ENCODE assay signal across 9 mouse cellular contexts in genomic region chr11:96005403-96006271, GRCm38 (mm10). TPM values are rescaled to one million over a fixed set of nuclear protein-coding genes. Genes with fewer than 3 reads are reported as not detected.
DNase-seq lines count a peak whose midpoint lies in the region; ATAC-seq lines count a peak whose summit lies in the region.
"Had no signal": no experiment of that assay in that cellular context is flagged by ENCODE, and none has a peak within 500 bp of the region (broad histone marks: within the 10 kb centered on the region; RNA-seq: fewer than 3 reads in every experiment).

Igf2bp1 (minus strand) TSS chr11:96005940.

- ATAC-seq in kidney, embryonic 14.5 days (ENCODE audit: low FRiP score, low TSS enrichment): peak; percentile 58
- ATAC-seq in forebrain, embryonic 16.5 days: peak; percentile 54
- ATAC-seq in kidney, embryonic 16.5 days (ENCODE audit: low FRiP score, low TSS enrichment): peak; percentile 69
- peak; percentile 54; the same call in 1 of the 2 replicates for ATAC-seq in midbrain, embryonic 16.5 days
- ATAC-seq in frontal cortex, adult (ENCODE audit: low TSS enrichment): no peak

- peak within 1 kb of the TSS; percentile 75 for H3K4me2 ChIP-seq in kidney, embryonic 14.5 days (replicated peaks; ENCODE audit: low read depth, low read length)
- peak within 1 kb of the TSS; percentile 74 for H3K4me2 ChIP-seq in forebrain, embryonic 16.5 days (ENCODE audit: low read length)
- peak within 1 kb of the TSS; percentile 98 for H3K4me2 ChIP-seq in kidney, embryonic 16.5 days (replicated peaks; ENCODE audit: low read depth, low read length)
- H3K4me2 ChIP-seq in midbrain, embryonic 16.5 days (ENCODE audit: low read length): peak within 1 kb of the TSS; percentile 87

- H3K36me3 ChIP-seq in kidney, embryonic 14.5 days (ENCODE audit: control insufficient read depth, insufficient read depth, low read length): no peaks in the 10 kb centered on the region; the same call in 1 of the 2 replicates
- no peaks in the 10 kb centered on the region for H3K36me3 ChIP-seq in forebrain, embryonic 16.5 days (ENCODE audit: control insufficient read depth, insufficient read depth)
- no peaks in the 10 kb centered on the region for H3K36me3 ChIP-seq in kidney, embryonic 16.5 days (ENCODE audit: insufficient read depth, low read length)
- H3K36me3 ChIP-seq in midbrain, embryonic 16.5 days (ENCODE audit: control insufficient read depth, insufficient read depth, low read length): no peaks in the 10 kb centered on the region

- under 1% methylated on average over 68 of the region's 74 CpGs for WGBS in kidney, embryonic 14.5 days
- under 1% methylated on average over 63 of the region's 74 CpGs for WGBS in forebrain, embryonic 16.5 days
- under 1% methylated on average over 61 of the region's 74 CpGs for WGBS in kidney, embryonic 16.5 days
- WGBS in midbrain, embryonic 16.5 days: under 1% methylated on average over 65 of the region's 74 CpGs

- H3K27me3 ChIP-seq in kidney, embryonic 14.5 days (ENCODE audit: control insufficient read depth, insufficient read depth, low read length): no peaks in the 10 kb centered on the region
- H3K27me3 ChIP-seq in forebrain, embryonic 16.5 days (replicated peaks; ENCODE audit: control insufficient read depth, insufficient read depth, low read length): 0 out of 2 replicates have a peak, but pooled peaks cover 3% of the 10 kb centered on the region
- H3K27me3 ChIP-seq in kidney, embryonic 16.5 days (ENCODE audit: insufficient read depth, low read length): peaks cover 3% of the 10 kb centered on the region; the same call in 1 of the 2 replicates
- H3K27me3 ChIP-seq in midbrain, embryonic 16.5 days (ENCODE audit: control insufficient read depth, insufficient read depth, low read depth, low read length): no peaks in the 10 kb centered on the region

- H3K4me1 ChIP-seq in kidney, embryonic 14.5 days (ENCODE audit: control insufficient read depth, insufficient read depth, low read length): peaks cover 19% of the 10 kb centered on the region
- peaks cover 25% of the 10 kb centered on the region for H3K4me1 ChIP-seq in forebrain, embryonic 16.5 days (replicated peaks; ENCODE audit: control insufficient read depth, insufficient read depth, low read length)
- peaks cover 42% of the 10 kb centered on the region for H3K4me1 ChIP-seq in kidney, embryonic 16.5 days (ENCODE audit: insufficient read depth, low read length)
- H3K4me1 ChIP-seq in midbrain, embryonic 16.5 days (ENCODE audit: control insufficient read depth, insufficient read depth, low read length): peaks cover 27% of the 10 kb centered on the region

- no peaks in the 10 kb centered on the region for H3K9me3 ChIP-seq in kidney, embryonic 14.5 days (ENCODE audit: control insufficient read depth, low read length)
- no peaks in the 10 kb centered on the region for H3K9me3 ChIP-seq in forebrain, embryonic 16.5 days (ENCODE audit: control insufficient read depth, low read length)
- H3K9me3 ChIP-seq in kidney, embryonic 16.5 days (ENCODE audit: low read length): no peaks in the 10 kb centered on the region
- no peaks in the 10 kb centered on the region for H3K9me3 ChIP-seq in midbrain, embryonic 16.5 days (replicated peaks; ENCODE audit: control insufficient read depth, low read length, poor library complexity, severe bottlenecking)

- peak within 1 kb of the TSS; percentile 92 for H3K9ac ChIP-seq in kidney, embryonic 14.5 days (ENCODE audit: low read depth, low read length)
- peak within 1 kb of the TSS; percentile 76 for H3K9ac ChIP-seq in forebrain, embryonic 16.5 days (replicated peaks; ENCODE audit: low read depth, low read length)
- H3K9ac ChIP-seq in kidney, embryonic 16.5 days (replicated peaks; ENCODE audit: low read length): peak within 1 kb of the TSS; percentile 97
- H3K9ac ChIP-seq in midbrain, embryonic 16.5 days (ENCODE audit: low read depth, low read length): peak within 1 kb of the TSS; percentile 75

- no peak for DNase-seq in kidney, postnatal 25 days
- peak; percentile 53 for DNase-seq in adrenal gland, postnatal 25 days
- no peak for DNase-seq in frontal cortex, postnatal 10 days (ENCODE audit: low spot score in 2 of 2)

- peak within 1 kb of the TSS; percentile 94 for H3K27ac ChIP-seq in kidney, embryonic 14.5 days (ENCODE audit: low read depth, low read length)
- H3K27ac ChIP-seq in forebrain, embryonic 16.5 days (ENCODE audit: low read length): peak within 1 kb of the TSS; percentile 94
- peak within 1 kb of the TSS; percentile 96 for H3K27ac ChIP-seq in kidney, embryonic 16.5 days (ENCODE audit: low read length)
- H3K27ac ChIP-seq in midbrain, embryonic 16.5 days (ENCODE audit: low read length): peak within 1 kb of the TSS; percentile 79

- peak within 1 kb of the TSS; percentile 96 for H3K4me3 ChIP-seq in kidney, embryonic 14.5 days (ENCODE audit: low read length)
- peak within 1 kb of the TSS; percentile 81 for H3K4me3 ChIP-seq in forebrain, embryonic 16.5 days (replicated peaks; ENCODE audit: low read length)
- H3K4me3 ChIP-seq in kidney, embryonic 16.5 days (ENCODE audit: low read length): peak within 1 kb of the TSS; percentile 90
- peak within 1 kb of the TSS; percentile 48 for H3K4me3 ChIP-seq in midbrain, embryonic 16.5 days (ENCODE audit: low read depth, low read length)

RNA-seq across cellular contexts. Expression of gene Igf2bp1, which starts in this region (rescaled TPM):
- polyA plus RNA-seq in kidney, embryonic 14.5 days (2014; fragmentation: Nextera tagmentation; extraction: Ambion mirVana): 42.1 and 54.2 TPM in 2 replicates
- total RNA-seq in adrenal gland, postnatal 25 days (2021): 3.9 and 5.1 TPM in 2 replicates
- polyA plus RNA-seq in forebrain, embryonic 16.5 days (2015; fragmentation: Nextera tagmentation; extraction: Ambion mirVana): 20.2 and 22.4 TPM in 2 replicates
- polyA plus RNA-seq in kidney, embryonic 16.5 days (2015; fragmentation: Nextera tagmentation; extraction: Ambion mirVana): 57.2 and 62.5 TPM in 2 replicates
- 6.2 and 9.5 TPM in 2 replicates for polyA plus RNA-seq in midbrain, embryonic 16.5 days (2015; fragmentation: Nextera tagmentation; extraction: Ambion mirVana)
- total RNA-seq: neutrophil, adult 5-6 weeks had no signal
